Mouse (Mus musculus) embryonic facial prominence, embryonic 15.5 days (tissue): ENCODE results near the gene Kdr. TPM values are rescaled to one million over a fixed set of nuclear protein-coding genes. Genes with fewer than 3 reads are reported as not detected.

Source experiments
- ATAC-seq: fragments of 200-750 bp; cut with Nextera tagmentation; 2 replicates; pipeline ENCODE4 v1.8.0; 2017; ENCODE audit warnings: low read depth, moderate TSS enrichment; ENCODE audit not compliant: insufficient number of reproducible peaks, low FRiP score, low TSS enrichment
- H3K27ac ChIP-seq: fragments of 300-500 bp; sonication (generic); replicated peaks from 2 replicates; pipeline ENCODE4 v1.5.1; 2015; ENCODE audit warnings: mild to moderate bottlenecking, inconsistent platforms
- H3K27me3 ChIP-seq: fragments of 300-500 bp; sonication (generic); 2 replicates; pipeline ENCODE4 v1.6.1; 2015; ENCODE audit warnings: inconsistent platforms
- H3K36me3 ChIP-seq: fragments of 300-500 bp; sonication (generic); 2 replicates; pipeline ENCODE4 v1.6.1; 2015; ENCODE audit warnings: mild to moderate bottlenecking, inconsistent platforms
- H3K4me1 ChIP-seq: fragments of 300-500 bp; sonication (generic); 2 replicates; pipeline ENCODE4 v1.6.1; 2015; ENCODE audit warnings: inconsistent platforms
- H3K4me2 ChIP-seq: fragments of 300-500 bp; sonication (generic); replicated peaks from 2 replicates; pipeline ENCODE4 v1.6.1; 2015; ENCODE audit warnings: mild to moderate bottlenecking, inconsistent platforms
- H3K4me3 ChIP-seq: fragments of 300-500 bp; sonication (generic); replicated peaks from 2 replicates; pipeline ENCODE4 v1.5.1; 2015; ENCODE audit warnings: mild to moderate bottlenecking, inconsistent platforms
- H3K9ac ChIP-seq: fragments of 300-500 bp; sonication (generic); 2 replicates; pipeline ENCODE4 v1.6.1; 2015; ENCODE audit warnings: inconsistent platforms
- H3K9me3 ChIP-seq: fragments of 300-500 bp; sonication (generic); replicated peaks from 2 replicates; pipeline ENCODE4 v1.6.1; 2016; ENCODE audit warnings: inconsistent platforms
- WGBS: fragments of 180-500 bp; shearing (Covaris S2); methylation state at CpG from one replicate; pipeline ENCODE4 v1.1.7; 2015; 5-methylcytosine and 5-hydroxymethylcytosine counted together
- microRNA-seq: library from miRNA; unstranded; fragments of <30 nt; microRNA quantifications from one replicate; pipeline ENCODE4, GENCODE M21; 2016; ENCODE audit warnings: borderline number of aligned reads
- polyA plus RNA-seq: library from polyadenylated mRNA; unstranded; fragments of >200 nt; fragmentation: Nextera tagmentation; extraction: Ambion mirVana; gene quantifications from 2 replicates; pipeline ENCODE4 v1.2.1, GENCODE M21; 2015

Kdr gene
- polyA plus RNA-seq, 1 experiment from 2014 or later: 24.8 TPM

- H3K27ac ChIP-seq: no peak overlapping the region
- no peak overlapping the region for H3K9ac ChIP-seq
- H3K9me3 ChIP-seq: no peaks in the 10 kb centered on the region
- H3K4me2 ChIP-seq: no peak overlapping the region
- peaks cover 3% of the 10 kb centered on the region; the same call in 1 of the 2 replicates for H3K27me3 ChIP-seq
- no peak overlapping the region for H3K4me3 ChIP-seq
- 40% methylated on average over 16 of the region's 16 CpGs for WGBS
- no peak for ATAC-seq
- H3K4me1 ChIP-seq: 0 out of 2 replicates have a peak, but pooled peaks cover 3% of the 10 kb centered on the region
- no peaks in the 10 kb centered on the region for H3K36me3 ChIP-seq
Measured at GRCm38 (mm10) chr5:75900231-75900920, 77.9 kb downstream of the Kdr start.

GRCm38 (mm10) chr5:75895351-75895750 lies 82.9 kb downstream of the Kdr start:
- no peaks in the 10 kb centered on the region for H3K36me3 ChIP-seq
- H3K27ac ChIP-seq: no peak overlapping the region
- no peak for ATAC-seq
- no peak overlapping the region for H3K4me2 ChIP-seq
- WGBS: 76% methylated on average over 3 of the region's 3 CpGs
- 0 out of 2 replicates have a peak, but pooled peaks cover 3% of the 10 kb centered on the region for H3K4me1 ChIP-seq
- H3K9ac ChIP-seq: no peak overlapping the region
- H3K27me3 ChIP-seq: peaks cover 3% of the 10 kb centered on the region; the same call in 1 of the 2 replicates
- no peaks in the 10 kb centered on the region for H3K9me3 ChIP-seq
- H3K4me3 ChIP-seq: no peak overlapping the region

- no peak overlapping the region for H3K27ac ChIP-seq
- H3K36me3 ChIP-seq: no peaks in the 10 kb centered on the region
- 45% methylated on average over 6 of the region's 6 CpGs for WGBS
- no peaks in the 10 kb centered on the region for H3K9me3 ChIP-seq
- H3K27me3 ChIP-seq: peaks cover 3% of the 10 kb centered on the region; the same call in 1 of the 2 replicates
- no peak overlapping the region for H3K4me2 ChIP-seq
- 0 out of 2 replicates have a peak, but pooled peaks have one; percentile 47 for ATAC-seq
- 0 out of 2 replicates have a peak, but pooled peaks cover 3% of the 10 kb centered on the region for H3K4me1 ChIP-seq
- no peak overlapping the region for H3K4me3 ChIP-seq
- H3K9ac ChIP-seq: no peak overlapping the region
Measured at GRCm38 (mm10) chr5:75892956-75893471, 85.2 kb downstream of the Kdr start.

Small RNAs within 50 kb of the gene (microRNA-seq; reads per million reads assigned to microRNA genes)
- not detected for gene Gm25374

Other genes with a start within 250 kb of the Kdr start
- 34.2 and 36.1 TPM in 2 replicates for gene Srd5a3, start 161.8 kb upstream of the Kdr start, polyA plus RNA-seq
- 94.0 and 99.9 TPM in 2 replicates for gene Tmem165, start 205.4 kb upstream of the Kdr start, polyA plus RNA-seq